In the genomic region with DNA sequence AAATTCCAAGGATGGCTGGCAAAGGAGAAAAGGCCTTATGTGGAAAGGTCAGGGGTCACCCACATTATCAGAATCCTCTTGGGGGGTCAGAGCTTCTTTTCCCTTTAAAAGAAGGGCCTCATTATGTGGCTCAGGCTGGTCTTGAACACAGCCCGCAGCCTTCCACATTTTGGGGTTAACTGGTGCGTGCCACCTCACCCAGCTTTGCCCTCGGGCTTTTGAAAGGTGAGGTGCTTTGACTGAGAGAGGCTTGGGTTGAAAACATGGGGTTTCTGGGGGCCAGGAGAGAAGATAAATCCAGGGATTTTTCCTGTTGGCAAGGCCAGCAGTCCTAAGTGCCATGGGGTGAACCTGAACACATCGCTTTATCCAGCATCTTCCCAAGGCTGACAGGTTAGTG, we compare ENCODE assay signal across 28 mouse cellular contexts. TPM values are rescaled to one million over a fixed set of nuclear protein-coding genes. Genes with fewer than 3 reads are reported as not detected.
DNase-seq lines count a peak whose midpoint lies in the region; ATAC-seq and TF ChIP-seq lines count a peak whose summit lies in the region.
"Had no signal": no experiment of that assay in that cellular context is flagged by ENCODE, and none has a peak within 500 bp of the region (broad histone marks: within the 10 kb centered on the region; RNA-seq: fewer than 3 reads in every experiment).

No protein-coding gene starts in this region.

- DNase-seq in cerebellum, adult 8-10 months = peak; percentile 3
- DNase-seq in cerebellum, adult 11-12 months = no peak
- no peak for DNase-seq in heart, embryonic 10.5 days (ENCODE audit: low spot score)
- no peak for DNase-seq in heart, postnatal 36 days
- DNase-seq in testis, postnatal 10 days (ENCODE audit: low spot score) = peak; percentile 35
- DNase-seq in testis, postnatal 14 days (ENCODE audit: low spot score) = no peak
- DNase-seq in hindbrain, postnatal 0 days (ENCODE audit: low spot score) = no peak
- DNase-seq: adrenal gland, adult 8-10 months; heart, adult 2 months; kidney, adult 18-20 months; kidney, postnatal 4 days; layer of hippocampus, postnatal 36 days; left cerebral cortex, postnatal 4 days; liver, postnatal 0 days; lung, postnatal 36 days; right cerebral cortex, postnatal 4 days; thymus, postnatal 14 days had no signal

- intact Hi-C loops in heart, postnatal 36 days (cut with DNase I) = no loop called here

- H3K36me3 ChIP-seq in heart, embryonic 10.5 days = no peaks in the 10 kb centered on the region
- peaks cover 6% of the 10 kb centered on the region; the same call in 1 of the 2 replicates for H3K36me3 ChIP-seq in intestine, postnatal 0 days (ENCODE audit: control insufficient read depth, insufficient read depth)
- H3K36me3 ChIP-seq in hindbrain, postnatal 0 days (ENCODE audit: insufficient read depth, low read length) = no peaks in the 10 kb centered on the region
- H3K36me3 ChIP-seq: embryonic facial prominence, embryonic 10.5 days; embryonic facial prominence, embryonic 15.5 days; heart, embryonic 15.5 days; hindbrain, embryonic 10.5 days; hindbrain, embryonic 15.5 days; liver, embryonic 12.5 days; neural tube, embryonic 12.5 days had no signal

- H3K27ac ChIP-seq in heart, embryonic 10.5 days = 0 out of 2 replicates have a peak overlapping the region, but pooled peaks have one; percentile 32
- 0 out of 2 replicates have a peak overlapping the region, but pooled peaks have one; percentile 41 for H3K27ac ChIP-seq in intestine, postnatal 0 days (ENCODE audit: low read depth, low read length)
- H3K27ac ChIP-seq in hindbrain, postnatal 0 days = no peak overlapping the region
- H3K27ac ChIP-seq: embryonic facial prominence, embryonic 10.5 days; embryonic facial prominence, embryonic 15.5 days; forebrain, embryonic 13.5 days; heart, adult 2 months; heart, embryonic 15.5 days; hindbrain, embryonic 10.5 days; hindbrain, embryonic 15.5 days; liver, embryonic 12.5 days; neural tube, embryonic 12.5 days had no signal

- no peak for ATAC-seq in intestine, postnatal 0 days
- no peak for ATAC-seq in hindbrain, postnatal 0 days
- ATAC-seq: forebrain, embryonic 13.5 days; liver, embryonic 12.5 days; liver, postnatal 0 days; midbrain, embryonic 16.5 days had no signal

- H3K9ac ChIP-seq in intestine, postnatal 0 days (ENCODE audit: low read depth, low read length) = no peak overlapping the region
- no peak overlapping the region for H3K9ac ChIP-seq in hindbrain, postnatal 0 days (replicated peaks; ENCODE audit: low read length)
- H3K9ac ChIP-seq: embryonic facial prominence, embryonic 15.5 days; forebrain, embryonic 13.5 days; heart, embryonic 15.5 days; hindbrain, embryonic 15.5 days; liver, embryonic 12.5 days; liver, postnatal 0 days; neural tube, embryonic 12.5 days had no signal

- H3K4me1 ChIP-seq in heart, embryonic 10.5 days = peaks cover 45% of the 10 kb centered on the region
- H3K4me1 ChIP-seq in intestine, postnatal 0 days (replicated peaks; ENCODE audit: control insufficient read depth, insufficient read depth, low read length) = no peaks in the 10 kb centered on the region; the same call in 1 of the 2 replicates
- H3K4me1 ChIP-seq in hindbrain, postnatal 0 days (ENCODE audit: insufficient read depth, low read length) = no peaks in the 10 kb centered on the region
- H3K4me1 ChIP-seq: embryonic facial prominence, embryonic 15.5 days; forebrain, embryonic 13.5 days; hindbrain, embryonic 15.5 days; neural tube, embryonic 12.5 days had no signal

- H3K27me3 ChIP-seq in heart, embryonic 10.5 days (ENCODE audit: insufficient read depth, poor library complexity, severe bottlenecking) = no peaks in the 10 kb centered on the region
- H3K27me3 ChIP-seq in intestine, postnatal 0 days (replicated peaks; ENCODE audit: control insufficient read depth, insufficient read depth, low read length) = no peaks in the 10 kb centered on the region
- H3K27me3 ChIP-seq in hindbrain, postnatal 0 days (ENCODE audit: insufficient read depth, low read length) = no peaks in the 10 kb centered on the region; the same call in 1 of the 2 replicates
- H3K27me3 ChIP-seq: embryonic facial prominence, embryonic 15.5 days; forebrain, embryonic 13.5 days; heart, embryonic 15.5 days; hindbrain, embryonic 15.5 days; neural tube, embryonic 12.5 days had no signal

- TF ChIP-seq CTCF in intestine, postnatal 0 days (IDR thresholded peaks at IDR 0.05; ENCODE audit: low read depth) = no peak
- no peak for TF ChIP-seq CTCF in hindbrain, postnatal 0 days (IDR thresholded peaks at IDR 0.05; ENCODE audit: low read depth)

- H3K9me3 ChIP-seq in heart, embryonic 10.5 days = no peaks in the 10 kb centered on the region
- no peaks in the 10 kb centered on the region for H3K9me3 ChIP-seq in intestine, postnatal 0 days (ENCODE audit: control insufficient read depth)
- no peaks in the 10 kb centered on the region for H3K9me3 ChIP-seq in hindbrain, postnatal 0 days (ENCODE audit: low read length)
- H3K9me3 ChIP-seq: embryonic facial prominence, embryonic 15.5 days; heart, embryonic 15.5 days; hindbrain, embryonic 15.5 days; neural tube, embryonic 12.5 days had no signal

- no peak overlapping the region for H3K4me3 ChIP-seq in heart, embryonic 10.5 days
- H3K4me3 ChIP-seq in intestine, postnatal 0 days (ENCODE audit: low read depth, low read length) = no peak overlapping the region
- no peak overlapping the region for H3K4me3 ChIP-seq in hindbrain, postnatal 0 days (ENCODE audit: low read length)
- H3K4me3 ChIP-seq: embryonic facial prominence, embryonic 10.5 days; embryonic facial prominence, embryonic 15.5 days; forebrain, embryonic 13.5 days; heart, adult 2 months; heart, embryonic 15.5 days; hindbrain, embryonic 10.5 days; hindbrain, embryonic 15.5 days; liver, embryonic 12.5 days; neural tube, embryonic 12.5 days had no signal

- 65% methylated on average over 4 of the region's 4 CpGs for WGBS in heart, embryonic 10.5 days
- WGBS in intestine, postnatal 0 days = 63% methylated on average over 4 of the region's 4 CpGs
- WGBS in hindbrain, postnatal 0 days = 60% methylated on average over 4 of the region's 4 CpGs

- no peak overlapping the region; the same call in 1 of the 2 replicates for H3K4me2 ChIP-seq in intestine, postnatal 0 days (replicated peaks; ENCODE audit: low read depth)
- no peak overlapping the region for H3K4me2 ChIP-seq in hindbrain, postnatal 0 days (ENCODE audit: low read depth, low read length)
- H3K4me2 ChIP-seq: embryonic facial prominence, embryonic 15.5 days; forebrain, embryonic 13.5 days; heart, embryonic 15.5 days; hindbrain, embryonic 15.5 days; liver, embryonic 12.5 days; midbrain, embryonic 11.5 days; neural tube, embryonic 12.5 days had no signal

RNA-seq across cellular contexts. Expression of gene Coro2a, which starts 15.5 kb away (rescaled TPM):
- polyA plus RNA-seq in heart, embryonic 10.5 days (2016; fragmentation: Nextera tagmentation; extraction: Ambion mirVana) = 0.89 and 1.4 TPM in 2 replicates
- total RNA-seq in heart, postnatal 36 days (2021) = under 1 TPM; 0.28 to 0.46 TPM
- polyA plus RNA-seq in intestine, postnatal 0 days (2015; fragmentation: Nextera tagmentation; extraction: Ambion mirVana) = 53.0 and 59.7 TPM in 2 replicates
- total RNA-seq in hindbrain, postnatal 0 days (2014; rRNA removed) = 24.5 and 26.7 TPM in 2 replicates
- polyA plus RNA-seq in hindbrain, postnatal 0 days (2015; fragmentation: Nextera tagmentation; extraction: Ambion mirVana) = 5.9 and 6.2 TPM in 2 replicates

RNA-seq across cellular contexts. Expression of gene Trim14, which starts 50.5 kb away (rescaled TPM):
- polyA plus RNA-seq in heart, embryonic 10.5 days (2016; fragmentation: Nextera tagmentation; extraction: Ambion mirVana) = 0.86 and 2.4 TPM in 2 replicates
- 1 to 10 TPM; 3.1 to 4.1 TPM for total RNA-seq in heart, postnatal 36 days (2021)
- 14.1 and 15.7 TPM in 2 replicates for polyA plus RNA-seq in intestine, postnatal 0 days (2015; fragmentation: Nextera tagmentation; extraction: Ambion mirVana)
- total RNA-seq in hindbrain, postnatal 0 days (2014; rRNA removed) = 1.5 and 3.0 TPM in 2 replicates
- polyA plus RNA-seq in hindbrain, postnatal 0 days (2015; fragmentation: Nextera tagmentation; extraction: Ambion mirVana) = 1.2 and 1.7 TPM in 2 replicates

Comparison
In these comparisons a context has a peak if more than half of its experiments do, and no peak if none do; other contexts are left out.
1. DNase-seq: peak in cerebellum, adult 8-10 months (single experiment) and testis, postnatal 10 days (single experiment); none in cerebellum, adult 11-12 months (single experiment), heart, embryonic 10.5 days (single experiment), heart, postnatal 36 days (0 of 2), testis, postnatal 14 days (single experiment) and hindbrain, postnatal 0 days (single experiment).